Mouse (Mus musculus) intestine, embryonic 16.5 days (tissue): ENCODE measurements at regions not wholly inside any gene's neighbourhood (a gene's known extent, or its start where the extent isn't known, plus 50 kb on each side); places are given as distances from the start of the nearest gene placed in this dataset.

Experiments used
- ATAC-seq: fragments of 200-750 bp; cut with Nextera tagmentation; 2 replicates; pipeline ENCODE4 v1.8.0; 2017; ENCODE audit warnings: moderate TSS enrichment, moderate library complexity
- H3K27ac ChIP-seq: fragments of 300-500 bp; sonication (generic); 2 replicates; pipeline ENCODE4 v1.5.1; 2014; ENCODE audit warnings: mild to moderate bottlenecking, low read length
- H3K27me3 ChIP-seq: fragments of 300-500 bp; sonication (generic); replicated peaks from 2 replicates; pipeline ENCODE4 v1.6.1; 2014; ENCODE audit warnings: low read length, control low read depth, mixed read lengths; ENCODE audit not compliant: control insufficient read depth, insufficient read depth
- H3K36me3 ChIP-seq: fragments of 300-500 bp; sonication (generic); 2 replicates; pipeline ENCODE4 v1.6.1; 2014; ENCODE audit warnings: low read length, control low read depth; ENCODE audit not compliant: control insufficient read depth, insufficient read depth
- H3K4me1 ChIP-seq: fragments of 300-500 bp; sonication (generic); 2 replicates; pipeline ENCODE4 v1.6.1; 2014; ENCODE audit warnings: low read length, control low read depth, mixed read lengths; ENCODE audit not compliant: control insufficient read depth, insufficient read depth
- H3K4me2 ChIP-seq: fragments of 300-500 bp; sonication (generic); 2 replicates; pipeline ENCODE4 v1.6.1; 2014; ENCODE audit warnings: low read depth, low read length, control low read depth
- H3K4me3 ChIP-seq: fragments of 300-500 bp; sonication (generic); 2 replicates; pipeline ENCODE4 v1.5.1; 2014; ENCODE audit warnings: mild to moderate bottlenecking, low read length
- H3K9ac ChIP-seq: fragments of 300-500 bp; sonication (generic); 2 replicates; pipeline ENCODE4 v1.6.1; 2014; ENCODE audit warnings: low read depth, low read length
- H3K9me3 ChIP-seq: fragments of 300-500 bp; sonication (generic); 2 replicates; pipeline ENCODE4 v1.6.1; 2016; ENCODE audit warnings: low read length, control low read depth; ENCODE audit not compliant: control insufficient read depth
- WGBS: fragments of 180-500 bp; shearing (Covaris S2); extraction: QIAGEN DNeasy Blood & Tissue Kit; methylation state at CpG from one replicate; pipeline ENCODE4 v1.1.7; 2014; 5-methylcytosine and 5-hydroxymethylcytosine counted together

GRCm38 (mm10) chr6:66206197-66206925 lies 254.0 kb downstream of the 4930544G11Rik start:
- ATAC-seq, result no peak
- Histone ChIP-seq H3K27ac (no peak overlapping the region), H3K36me3 (no peaks in the 10 kb centered on the region), H3K4me1 (no peaks in the 10 kb centered on the region), H3K9ac (no peak overlapping the region), H3K4me3 (no peak overlapping the region), H3K9me3 (no peaks in the 10 kb centered on the region), H3K27me3 (no peaks in the 10 kb centered on the region), H3K4me2 (no peak overlapping the region)
- WGBS, result 49% methylated on average over 5 of the region's 5 CpGs

- no peaks in the 10 kb centered on the region for H3K27me3 ChIP-seq
- no peaks in the 10 kb centered on the region for H3K4me1 ChIP-seq
- WGBS, result 54% methylated on average over 2 of the region's 2 CpGs
- H3K4me3 ChIP-seq, result no peak overlapping the region
- no peaks in the 10 kb centered on the region for H3K9me3 ChIP-seq
- no peak for ATAC-seq
- H3K36me3 ChIP-seq, result no peaks in the 10 kb centered on the region
- no peak overlapping the region for H3K9ac ChIP-seq
- no peak overlapping the region for H3K4me2 ChIP-seq
- H3K27ac ChIP-seq, result no peak overlapping the region
These were observed 265.1 kb downstream of the 4930544G11Rik start for GRCm38 (mm10) chr6:66217543-66217942.

- H3K36me3 ChIP-seq, result no peaks in the 10 kb centered on the region
- H3K9ac ChIP-seq, result no peak overlapping the region
- no peak for ATAC-seq
- H3K9me3 ChIP-seq, result no peaks in the 10 kb centered on the region
- no peak overlapping the region for H3K4me3 ChIP-seq
- WGBS, result 62% methylated on average over 4 of the region's 4 CpGs
- H3K27ac ChIP-seq, result no peak overlapping the region
- no peaks in the 10 kb centered on the region for H3K27me3 ChIP-seq
- H3K4me2 ChIP-seq, result no peak overlapping the region
- H3K4me1 ChIP-seq, result no peaks in the 10 kb centered on the region
These were observed 271.9 kb downstream of the 4930544G11Rik start for GRCm38 (mm10) chr6:66224164-66224903.

DNA sequence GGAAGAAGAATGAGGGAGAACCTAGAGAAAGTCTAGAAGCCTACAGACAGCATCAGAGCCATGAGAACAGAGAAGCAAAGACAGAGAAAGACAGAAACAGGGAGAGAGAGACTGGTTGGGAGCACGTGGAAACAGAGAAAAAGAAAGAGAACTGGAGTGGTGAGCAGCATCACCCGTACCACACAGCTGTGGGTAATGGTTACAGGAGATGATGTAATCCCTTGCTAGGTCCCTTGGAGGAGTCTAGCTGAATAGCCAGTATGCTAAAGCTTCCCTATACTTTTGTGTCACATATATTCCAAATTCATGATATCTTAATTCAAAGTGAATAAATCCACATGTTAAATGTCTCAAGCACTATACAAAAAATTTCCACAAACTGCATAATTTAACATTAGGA lies 284.0 kb downstream of the 4930544G11Rik start:
- no peaks in the 10 kb centered on the region for H3K4me1 ChIP-seq
- no peak for ATAC-seq
- no peaks in the 10 kb centered on the region for H3K36me3 ChIP-seq
- no peak overlapping the region for H3K27ac ChIP-seq
- no peak overlapping the region for H3K4me3 ChIP-seq
- no peak overlapping the region for H3K4me2 ChIP-seq
- H3K27me3 ChIP-seq, result no peaks in the 10 kb centered on the region
- WGBS, result 82% methylated on average over 2 of the region's 2 CpGs
- H3K9me3 ChIP-seq, result no peaks in the 10 kb centered on the region
- H3K9ac ChIP-seq, result no peak overlapping the region

- ATAC-seq, result no peak
- no peak overlapping the region for H3K9ac ChIP-seq
- H3K4me1 ChIP-seq, result no peaks in the 10 kb centered on the region
- H3K27me3 ChIP-seq, result no peaks in the 10 kb centered on the region
- H3K9me3 ChIP-seq, result no peaks in the 10 kb centered on the region
- WGBS, result 69% methylated on average over 4 of the region's 4 CpGs
- H3K4me3 ChIP-seq, result no peak overlapping the region
- no peak overlapping the region for H3K27ac ChIP-seq
- no peak overlapping the region for H3K4me2 ChIP-seq
- no peaks in the 10 kb centered on the region for H3K36me3 ChIP-seq
These were observed 279.8 kb upstream of the Mad2l1 start for GRCm38 (mm10) chr6:66255378-66255777.

GRCm38 (mm10) chr6:66263429-66263828 lies 271.8 kb upstream of the Mad2l1 start:
- Histone ChIP-seq H3K27me3 (no peaks in the 10 kb centered on the region), H3K4me3 (no peak overlapping the region), H3K4me2 (no peak overlapping the region), H3K9me3 (no peaks in the 10 kb centered on the region), H3K36me3 (no peaks in the 10 kb centered on the region), H3K4me1 (no peaks in the 10 kb centered on the region), H3K27ac (no peak overlapping the region), H3K9ac (no peak overlapping the region)
- ATAC-seq, result no peak
- WGBS, result 84% methylated on average over 3 of the region's 3 CpGs

DNA sequence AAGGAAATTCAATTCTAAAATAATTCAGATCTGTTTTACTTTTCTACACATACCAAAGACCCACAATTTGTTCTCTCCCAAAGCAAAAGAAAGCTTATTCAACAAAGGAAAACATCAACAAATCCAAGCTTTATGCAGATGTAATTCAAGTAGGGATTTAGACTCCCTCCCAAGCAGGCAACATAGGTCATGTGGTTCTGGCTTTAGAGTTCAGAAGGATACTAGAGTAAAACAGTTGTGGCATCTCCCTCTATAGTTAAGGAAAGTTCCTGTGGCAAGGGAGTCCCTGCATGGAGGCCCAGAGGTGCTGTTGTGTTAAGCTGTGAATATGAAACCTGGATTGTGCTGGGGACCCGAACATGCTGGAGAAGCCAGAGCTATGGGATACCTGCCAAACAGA lies 271.3 kb upstream of the Mad2l1 start:
- Histone ChIP-seq H3K27me3 (no peaks in the 10 kb centered on the region), H3K36me3 (no peaks in the 10 kb centered on the region), H3K4me3 (no peak overlapping the region), H3K4me2 (no peak overlapping the region), H3K9me3 (no peaks in the 10 kb centered on the region), H3K4me1 (no peaks in the 10 kb centered on the region), H3K27ac (no peak overlapping the region), H3K9ac (no peak overlapping the region)
- no peak for ATAC-seq
- WGBS, result 77% methylated on average over 1 of the region's 1 CpGs

GRCm38 (mm10) chr6:66268427-66268826 lies 266.8 kb upstream of the Mad2l1 start:
- WGBS, result 45% methylated on average over 3 of the region's 3 CpGs
- no peaks in the 10 kb centered on the region for H3K9me3 ChIP-seq
- no peak overlapping the region for H3K9ac ChIP-seq
- H3K27ac ChIP-seq, result no peak overlapping the region
- H3K4me3 ChIP-seq, result no peak overlapping the region
- no peak overlapping the region for H3K4me2 ChIP-seq
- no peaks in the 10 kb centered on the region for H3K36me3 ChIP-seq
- ATAC-seq, result no peak
- no peaks in the 10 kb centered on the region for H3K27me3 ChIP-seq
- no peaks in the 10 kb centered on the region for H3K4me1 ChIP-seq

GRCm38 (mm10) chr6:66271414-66272206 lies 263.6 kb upstream of the Mad2l1 start:
- no peaks in the 10 kb centered on the region for H3K36me3 ChIP-seq
- H3K4me2 ChIP-seq, result no peak overlapping the region
- H3K9me3 ChIP-seq, result no peaks in the 10 kb centered on the region
- WGBS, result 62% methylated on average over 6 of the region's 6 CpGs
- H3K9ac ChIP-seq, result no peak overlapping the region
- no peaks in the 10 kb centered on the region for H3K4me1 ChIP-seq
- no peak overlapping the region for H3K27ac ChIP-seq
- no peaks in the 10 kb centered on the region for H3K27me3 ChIP-seq
- no peak for ATAC-seq
- no peak overlapping the region for H3K4me3 ChIP-seq
